Mouse (Mus musculus): ENCODE measurements around the gene Akt2. TPM values are rescaled to one million over a fixed set of nuclear protein-coding genes. Genes with fewer than 3 reads are reported as not detected.
"Not testable (repeated sequence)": the region's sequence is repeated elsewhere in the genome, so short reads cannot be mapped to it uniquely, and the experiment has no call there.

The Akt2 gene
- polyA plus RNA-seq, 1 experiment: 102 TPM

- H3K27me3 ChIP-seq (ENCODE audit: control insufficient read depth, insufficient read depth, insufficient read length): no peaks in the 10 kb centered on the region
- no peak overlapping the region for H3ac ChIP-seq (ENCODE audit: control insufficient read depth, insufficient read length, low read depth)
- H3K79me3 ChIP-seq (ENCODE audit: low read depth): no peaks in the 10 kb centered on the region
- no peaks in the 10 kb centered on the region for H3K79me2 ChIP-seq (ENCODE audit: control insufficient read depth, insufficient read depth)
- H3K4me3 ChIP-seq (ENCODE audit: insufficient read depth, poor library complexity, severe bottlenecking): no peak overlapping the region
- peaks cover 9% of the 10 kb centered on the region for H3K36me3 ChIP-seq (ENCODE audit: control insufficient read depth, insufficient read depth)
- TF ChIP-seq CEBPB (IDR thresholded peaks at IDR 0.05; ENCODE audit: low read depth) (no peak), USF1 (IDR thresholded peaks at IDR 0.05; ENCODE audit: low read depth) (no peak), MYOD1 (IDR thresholded peaks at IDR 0.05; ENCODE audit: control insufficient read depth, insufficient read length, low read depth) (no peak), MAX (IDR thresholded peaks at IDR 0.05) (no peak), MYOG (IDR thresholded peaks at IDR 0.05; ENCODE audit: control insufficient read depth, extremely low read depth, insufficient read length) (no peak), CTCF (IDR thresholded peaks at IDR 0.05; ENCODE audit: control insufficient read depth, insufficient read depth, insufficient read length) (no peak), FOSL1 (IDR thresholded peaks at IDR 0.05; ENCODE audit: insufficient read depth, low read length, poor library complexity, severe bottlenecking) (no peak)
These were observed 33.6 kb downstream of the Akt2 start for GRCm38 (mm10) chr7:27624967-27625366.

- TF ChIP-seq USF1 (IDR thresholded peaks at IDR 0.05; ENCODE audit: low read depth) (no peak), MAX (IDR thresholded peaks at IDR 0.05) (no peak), CTCF (IDR thresholded peaks at IDR 0.05; ENCODE audit: control insufficient read depth, insufficient read depth, insufficient read length) (no peak), MYOD1 (IDR thresholded peaks at IDR 0.05; ENCODE audit: control insufficient read depth, insufficient read length, low read depth) (no peak), MYOG (IDR thresholded peaks at IDR 0.05; ENCODE audit: control insufficient read depth, extremely low read depth, insufficient read length) (no peak), CEBPB (IDR thresholded peaks at IDR 0.05; ENCODE audit: low read depth) (no peak), FOSL1 (IDR thresholded peaks at IDR 0.05; ENCODE audit: insufficient read depth, low read length, poor library complexity, severe bottlenecking) (no peak)
- H3K27me3 ChIP-seq (ENCODE audit: control insufficient read depth, insufficient read depth, insufficient read length): no peaks in the 10 kb centered on the region
- H3K79me3 ChIP-seq (ENCODE audit: low read depth): no peaks in the 10 kb centered on the region
- H3ac ChIP-seq (ENCODE audit: control insufficient read depth, insufficient read length, low read depth): no peak overlapping the region
- no peak overlapping the region for H3K4me3 ChIP-seq (ENCODE audit: insufficient read depth, poor library complexity, severe bottlenecking)
- H3K36me3 ChIP-seq (ENCODE audit: control insufficient read depth, insufficient read depth): peaks cover 16% of the 10 kb centered on the region
- H3K79me2 ChIP-seq (ENCODE audit: control insufficient read depth, insufficient read depth): no peaks in the 10 kb centered on the region
These were observed 36.4 kb downstream of the Akt2 start for GRCm38 (mm10) chr7:27627707-27628106.

GRCm38 (mm10) chr7:27628190-27628589 lies 36.8 kb downstream of the Akt2 start:
- Histone ChIP-seq H3K36me3 (ENCODE audit: control insufficient read depth, insufficient read depth) (peaks cover 17% of the 10 kb centered on the region), H3K4me3 (ENCODE audit: insufficient read depth, poor library complexity, severe bottlenecking) (no peak overlapping the region), H3K27me3 (ENCODE audit: control insufficient read depth, insufficient read depth, insufficient read length) (no peaks in the 10 kb centered on the region), H3ac (ENCODE audit: control insufficient read depth, insufficient read length, low read depth) (no peak overlapping the region), H3K79me3 (ENCODE audit: low read depth) (no peaks in the 10 kb centered on the region), H3K79me2 (ENCODE audit: control insufficient read depth, insufficient read depth) (no peaks in the 10 kb centered on the region)
- TF ChIP-seq CEBPB (IDR thresholded peaks at IDR 0.05; ENCODE audit: low read depth) (no peak), CTCF (IDR thresholded peaks at IDR 0.05; ENCODE audit: control insufficient read depth, insufficient read depth, insufficient read length) (no peak), MAX (IDR thresholded peaks at IDR 0.05) (no peak), MYOG (IDR thresholded peaks at IDR 0.05; ENCODE audit: control insufficient read depth, extremely low read depth, insufficient read length) (no peak), FOSL1 (IDR thresholded peaks at IDR 0.05; ENCODE audit: insufficient read depth, low read length, poor library complexity, severe bottlenecking) (no peak), USF1 (IDR thresholded peaks at IDR 0.05; ENCODE audit: low read depth) (no peak), MYOD1 (IDR thresholded peaks at IDR 0.05; ENCODE audit: control insufficient read depth, insufficient read length, low read depth) (no peak)

- H3K36me3 ChIP-seq (ENCODE audit: control insufficient read depth, insufficient read depth): peaks cover 13% of the 10 kb centered on the region
- not testable (repeated sequence) for H3K79me3 ChIP-seq (ENCODE audit: low read depth); H3K27me3 ChIP-seq (ENCODE audit: control insufficient read depth, insufficient read depth, insufficient read length); H3ac ChIP-seq (ENCODE audit: control insufficient read depth, insufficient read length, low read depth); H3K4me3 ChIP-seq (ENCODE audit: insufficient read depth, poor library complexity, severe bottlenecking); H3K79me2 ChIP-seq (ENCODE audit: control insufficient read depth, insufficient read depth)
These were observed 37.5 kb downstream of the Akt2 start for GRCm38 (mm10) chr7:27628816-27629215.

GRCm38 (mm10) chr7:27631439-27631838 lies 40.1 kb downstream of the Akt2 start:
- H3K79me3 ChIP-seq (ENCODE audit: low read depth): no peaks in the 10 kb centered on the region
- peaks cover 20% of the 10 kb centered on the region for H3K36me3 ChIP-seq (ENCODE audit: control insufficient read depth, insufficient read depth)
- no peak overlapping the region for H3K4me3 ChIP-seq (ENCODE audit: insufficient read depth, poor library complexity, severe bottlenecking)
- H3ac ChIP-seq (ENCODE audit: control insufficient read depth, insufficient read length, low read depth): no peak overlapping the region
- no peak for TF ChIP-seq USF1 (IDR thresholded peaks at IDR 0.05; ENCODE audit: low read depth)
- no peak for TF ChIP-seq MAX (IDR thresholded peaks at IDR 0.05)
- no peak for TF ChIP-seq FOSL1 (IDR thresholded peaks at IDR 0.05; ENCODE audit: insufficient read depth, low read length, poor library complexity, severe bottlenecking)
- no peak for TF ChIP-seq CEBPB (IDR thresholded peaks at IDR 0.05; ENCODE audit: low read depth)
- TF ChIP-seq MYOG (IDR thresholded peaks at IDR 0.05; ENCODE audit: control insufficient read depth, extremely low read depth, insufficient read length): no peak
- TF ChIP-seq CTCF (IDR thresholded peaks at IDR 0.05; ENCODE audit: control insufficient read depth, insufficient read depth, insufficient read length): no peak
- no peak for TF ChIP-seq MYOD1 (IDR thresholded peaks at IDR 0.05; ENCODE audit: control insufficient read depth, insufficient read length, low read depth)
- no peaks in the 10 kb centered on the region for H3K27me3 ChIP-seq (ENCODE audit: control insufficient read depth, insufficient read depth, insufficient read length)
- H3K79me2 ChIP-seq (ENCODE audit: control insufficient read depth, insufficient read depth): no peaks in the 10 kb centered on the region

GRCm38 (mm10) chr7:27633166-27633565 lies 41.8 kb downstream of the Akt2 start:
- TF ChIP-seq USF1 (IDR thresholded peaks at IDR 0.05; ENCODE audit: low read depth): no peak
- no peak for TF ChIP-seq FOSL1 (IDR thresholded peaks at IDR 0.05; ENCODE audit: insufficient read depth, low read length, poor library complexity, severe bottlenecking)
- TF ChIP-seq MYOG (IDR thresholded peaks at IDR 0.05; ENCODE audit: control insufficient read depth, extremely low read depth, insufficient read length): no peak
- TF ChIP-seq CEBPB (IDR thresholded peaks at IDR 0.05; ENCODE audit: low read depth): no peak
- TF ChIP-seq MYOD1 (IDR thresholded peaks at IDR 0.05; ENCODE audit: control insufficient read depth, insufficient read length, low read depth): no peak
- TF ChIP-seq CTCF (IDR thresholded peaks at IDR 0.05; ENCODE audit: control insufficient read depth, insufficient read depth, insufficient read length): no peak
- TF ChIP-seq MAX (IDR thresholded peaks at IDR 0.05): no peak
- Histone ChIP-seq H3K36me3 (ENCODE audit: control insufficient read depth, insufficient read depth) (peaks cover 20% of the 10 kb centered on the region), H3K79me3 (ENCODE audit: low read depth) (no peaks in the 10 kb centered on the region), H3K4me3 (ENCODE audit: insufficient read depth, poor library complexity, severe bottlenecking) (no peak overlapping the region), H3K27me3 (ENCODE audit: control insufficient read depth, insufficient read depth, insufficient read length) (no peaks in the 10 kb centered on the region), H3ac (ENCODE audit: control insufficient read depth, insufficient read length, low read depth) (no peak overlapping the region), H3K79me2 (ENCODE audit: control insufficient read depth, insufficient read depth) (no peaks in the 10 kb centered on the region)

All from C2C12 (cell line).